Mouse (Mus musculus) limb, embryonic 10.5 days (tissue): ENCODE measurements around the gene Phf5a. TPM values are rescaled to one million over a fixed set of nuclear protein-coding genes. Genes with fewer than 3 reads are reported as not detected.

Source experiments
- DNase-seq: peaks from one replicate; pipeline ENCODE4 v3.0.0-alpha.2; 2017; ENCODE audit warnings: low spot score
- H3K27ac ChIP-seq: fragments of 300-500 bp; sonication (generic); 2 replicates; pipeline ENCODE4 v1.5.1; 2016; ENCODE audit warnings: mild to moderate bottlenecking
- H3K27me3 ChIP-seq: fragments of 300-500 bp; sonication (generic); 2 replicates; pipeline ENCODE4 v1.6.1; 2016; ENCODE audit warnings: low read depth, mild to moderate bottlenecking; ENCODE audit not compliant: poor library complexity, severe bottlenecking
- H3K36me3 ChIP-seq: fragments of 300-500 bp; sonication (generic); 2 replicates; pipeline ENCODE4 v1.6.1; 2016; ENCODE audit warnings: mild to moderate bottlenecking, moderate library complexity
- H3K4me1 ChIP-seq: fragments of 300-500 bp; sonication (generic); 2 replicates; pipeline ENCODE4 v1.6.1; 2016
- H3K4me3 ChIP-seq: fragments of 300-500 bp; sonication (generic); 2 replicates; pipeline ENCODE4 v1.5.1; 2016; ENCODE audit warnings: mild to moderate bottlenecking, moderate library complexity
- H3K9me3 ChIP-seq: fragments of 300-500 bp; sonication (generic); replicated peaks from 2 replicates; pipeline ENCODE4 v1.6.1; 2016; ENCODE audit warnings: mild to moderate bottlenecking
- WGBS: fragments of 180-500 bp; shearing (Covaris S2); methylation state at CpG from one replicate; pipeline ENCODE4 v1.1.7; 2016; 5-methylcytosine and 5-hydroxymethylcytosine counted together
- polyA plus RNA-seq: library from polyadenylated mRNA; unstranded; fragments of >200 nt; fragmentation: Nextera tagmentation; extraction: Ambion mirVana; gene quantifications from 2 replicates; pipeline ENCODE4 v1.2.1, GENCODE M21; 2016

The Phf5a gene
- polyA plus RNA-seq, 1 experiment from 2014 or later, result 256 TPM

GRCm38 (mm10) chr15:81822631-81823030 lies 49.1 kb downstream of the Phf5a start:
- no peak for DNase-seq
- no peak overlapping the region for H3K4me3 ChIP-seq
- 89% methylated on average over 3 of the region's 3 CpGs for WGBS
- peaks cover 90% of the 10 kb centered on the region for H3K36me3 ChIP-seq
- H3K27ac ChIP-seq, result no peak overlapping the region
- H3K4me1 ChIP-seq, result no peaks in the 10 kb centered on the region
- H3K9me3 ChIP-seq, result no peaks in the 10 kb centered on the region
- no peaks in the 10 kb centered on the region for H3K27me3 ChIP-seq

- H3K4me3 ChIP-seq, result no peak overlapping the region
- H3K36me3 ChIP-seq, result peaks cover 84% of the 10 kb centered on the region
- no peaks in the 10 kb centered on the region for H3K27me3 ChIP-seq
- H3K9me3 ChIP-seq, result no peaks in the 10 kb centered on the region
- no peak for DNase-seq
- H3K4me1 ChIP-seq, result 0 out of 2 replicates have a peak, but pooled peaks cover 3% of the 10 kb centered on the region
- no peak overlapping the region for H3K27ac ChIP-seq
- WGBS, result 89% methylated on average over 3 of the region's 3 CpGs
These were observed 53.3 kb downstream of the Phf5a start for GRCm38 (mm10) chr15:81818404-81818803.

- H3K36me3 ChIP-seq, result peaks cover 50% of the 10 kb centered on the region
- no peak overlapping the region for H3K27ac ChIP-seq
- H3K4me3 ChIP-seq, result no peak overlapping the region
- peaks cover 33% of the 10 kb centered on the region for H3K4me1 ChIP-seq
- no peaks in the 10 kb centered on the region for H3K27me3 ChIP-seq
- 92% methylated on average over 12 of the region's 12 CpGs for WGBS
- DNase-seq, result no peak
- no peaks in the 10 kb centered on the region for H3K9me3 ChIP-seq
These were observed 56.9 kb downstream of the Phf5a start for GRCm38 (mm10) chr15:81814716-81815370.

Other genes starting within 250 kb of the Phf5a start
- gene L3mbtl2, start 208.0 kb downstream of the Phf5a start, polyA plus RNA-seq, result 37.1 and 42.1 TPM in 2 replicates
- gene Chadl, start 174.6 kb downstream of the Phf5a start, polyA plus RNA-seq, result 1.3 and 2.4 TPM in 2 replicates
- gene Zc3h7b, start 126.9 kb downstream of the Phf5a start, polyA plus RNA-seq, result 51.7 and 57.5 TPM in 2 replicates
- gene Rangap1, start 126.4 kb downstream of the Phf5a start, polyA plus RNA-seq, result 150 and 166 TPM in 2 replicates
- 13.4 and 16.5 TPM in 2 replicates for gene Tef, start 69.5 kb downstream of the Phf5a start, polyA plus RNA-seq
- gene Tob2, start 13.1 kb downstream of the Phf5a start, polyA plus RNA-seq, result 18.3 and 19.8 TPM in 2 replicates
- 170 and 172 TPM in 2 replicates for gene Aco2, start 398 bp upstream of the Phf5a start, polyA plus RNA-seq
- gene Polr3h, start 54.3 kb upstream of the Phf5a start, polyA plus RNA-seq, result 75.5 and 86.6 TPM in 2 replicates
- 3.7 and 5.7 TPM in 2 replicates for gene Csdc2, start 64.8 kb upstream of the Phf5a start, polyA plus RNA-seq
- gene Pmm1, start 89.0 kb upstream of the Phf5a start, polyA plus RNA-seq, result 18.1 and 21.1 TPM in 2 replicates
- gene 1700029P11Rik, start 108.6 kb upstream of the Phf5a start, polyA plus RNA-seq, result not detected in 2 replicates
- 112 and 113 TPM in 2 replicates for gene Xrcc6, start 115.9 kb upstream of the Phf5a start, polyA plus RNA-seq
- gene Desi1, start 162.0 kb upstream of the Phf5a start, polyA plus RNA-seq, result 33.7 and 40.3 TPM in 2 replicates
- gene Snu13, start 175.7 kb upstream of the Phf5a start, polyA plus RNA-seq, result 379 and 421 TPM in 2 replicates
- gene 4930407I10Rik, start 187.2 kb upstream of the Phf5a start, polyA plus RNA-seq, result not detected in 2 replicates
- not detected in 2 replicates for gene Mei1, start 198.1 kb upstream of the Phf5a start, polyA plus RNA-seq